Mouse (Mus musculus): ENCODE results near the gene 1700092M07Rik.
"Not testable (repeated sequence)": the region's sequence is repeated elsewhere in the genome, so short reads cannot be mapped to it uniquely, and the experiment has no call there.

Gene 1700092M07Rik

DNA sequence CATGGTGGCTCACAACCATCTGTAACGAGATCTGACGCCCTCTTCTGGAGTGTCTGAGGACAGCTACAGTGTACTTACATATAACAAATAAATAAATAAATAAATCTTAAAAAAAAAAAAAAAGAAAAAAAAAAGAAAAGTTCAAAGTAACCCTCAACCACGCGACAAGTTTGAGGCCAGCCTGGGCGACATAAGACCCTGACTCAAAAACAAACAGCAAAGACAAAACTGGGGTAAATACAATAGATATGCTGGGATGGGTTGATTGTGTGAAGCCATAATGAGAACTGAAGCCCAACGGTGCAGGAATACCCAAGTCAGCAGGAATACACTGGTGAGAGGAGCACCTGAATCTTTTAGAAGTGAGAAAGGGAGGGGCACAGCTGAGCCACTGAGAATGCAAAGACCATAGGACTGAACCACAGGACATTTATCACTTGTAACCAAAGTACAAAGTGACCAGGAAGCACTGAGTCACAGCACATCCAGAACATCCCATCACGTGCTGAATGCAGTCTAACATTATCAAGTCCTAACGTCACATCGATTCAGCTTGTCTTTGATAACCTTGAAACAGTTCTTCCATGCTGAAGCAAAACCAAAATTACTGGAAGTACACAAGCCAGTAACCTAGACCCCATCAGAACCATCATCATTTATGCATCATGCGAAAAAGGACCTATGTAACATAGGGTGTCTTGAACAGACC lies 23.6 kb upstream of the 1700092M07Rik start:
- DNase-seq (ENCODE audit: low spot score in 2 of 2): no peak

DNA sequence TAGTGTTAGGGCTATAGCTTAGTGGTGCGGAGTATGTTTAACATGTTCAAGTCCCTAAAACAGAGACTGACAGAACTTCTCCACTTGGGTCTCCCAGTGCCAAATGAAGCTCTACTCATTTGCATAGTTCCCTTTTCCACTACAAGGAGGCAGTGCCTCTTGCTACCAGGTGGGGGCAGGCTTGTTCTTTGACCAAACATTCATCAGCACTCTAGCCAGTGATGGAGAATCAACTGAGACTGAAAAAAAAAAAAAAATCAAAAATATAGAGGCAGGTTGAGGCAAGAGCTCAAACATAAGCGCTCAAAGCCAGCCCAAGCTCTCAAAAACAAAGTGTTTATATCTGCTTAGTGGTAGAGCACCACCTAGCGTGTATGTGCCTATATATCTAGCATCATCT lies 22.2 kb upstream of the 1700092M07Rik start:
- DNase-seq (ENCODE audit: low spot score in 2 of 2): no peak

DNA sequence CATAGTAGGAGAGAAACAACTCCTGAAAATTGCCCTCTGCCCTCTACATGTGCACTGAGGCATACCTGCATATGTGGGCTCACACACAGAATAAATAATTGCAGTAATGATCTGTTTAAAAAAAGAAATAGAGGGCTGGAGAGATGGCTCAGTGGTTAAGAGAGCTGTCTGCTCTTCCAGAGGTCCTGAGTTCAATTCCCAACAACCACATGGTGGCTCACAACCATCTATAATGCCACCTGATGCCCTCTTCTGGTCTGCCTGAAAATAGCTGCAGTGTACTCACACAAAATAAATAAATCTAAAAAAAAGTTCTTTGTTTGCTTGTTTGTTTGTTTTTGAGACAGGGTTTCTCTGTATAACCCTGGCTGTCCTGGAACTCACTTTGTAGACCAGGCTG lies 21.5 kb upstream of the 1700092M07Rik start:
- not testable (repeated sequence) for DNase-seq (ENCODE audit: low spot score in 2 of 2)

DNA sequence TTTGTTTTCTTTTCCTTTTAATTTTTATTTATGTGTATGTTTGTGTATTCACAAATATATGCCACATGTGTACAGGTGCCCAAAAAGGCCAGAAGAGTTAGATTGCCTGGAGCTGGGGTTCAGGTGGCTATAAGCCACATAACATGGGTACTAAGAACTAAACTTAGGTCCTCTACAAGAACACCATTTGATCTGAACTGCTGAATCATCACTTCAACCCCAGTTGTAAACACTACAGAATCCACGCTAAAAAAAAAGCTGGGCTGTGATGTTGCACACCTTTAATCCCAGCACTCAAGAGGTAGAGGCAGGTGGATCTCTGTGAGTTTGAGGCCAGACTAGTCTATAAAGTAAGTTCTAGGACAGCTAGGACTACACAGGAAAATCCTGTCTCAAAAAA lies 19.1 kb upstream of the 1700092M07Rik start:
- DNase-seq (ENCODE audit: low spot score in 2 of 2): no peak

DNA sequence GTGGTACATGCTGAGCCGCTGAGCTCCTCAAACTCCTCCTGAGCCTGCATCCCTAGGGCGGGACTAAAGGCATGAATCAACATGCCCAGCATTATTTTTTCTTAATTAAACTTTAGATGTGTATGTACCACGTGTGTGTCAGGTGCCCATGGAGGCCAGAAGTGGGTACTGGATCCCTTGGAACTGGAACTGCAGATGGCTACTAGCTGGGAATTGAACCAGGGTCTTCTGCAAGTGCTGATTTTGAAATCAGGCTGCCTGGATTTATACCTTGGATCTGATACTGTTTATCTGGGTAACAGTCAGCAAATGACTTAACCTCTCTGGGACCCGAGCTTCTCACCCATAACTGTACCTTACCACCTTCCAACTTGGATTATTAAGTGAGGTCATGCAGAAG lies 18.5 kb upstream of the 1700092M07Rik start:
- no peak for DNase-seq (ENCODE audit: low spot score in 2 of 2)

DNA sequence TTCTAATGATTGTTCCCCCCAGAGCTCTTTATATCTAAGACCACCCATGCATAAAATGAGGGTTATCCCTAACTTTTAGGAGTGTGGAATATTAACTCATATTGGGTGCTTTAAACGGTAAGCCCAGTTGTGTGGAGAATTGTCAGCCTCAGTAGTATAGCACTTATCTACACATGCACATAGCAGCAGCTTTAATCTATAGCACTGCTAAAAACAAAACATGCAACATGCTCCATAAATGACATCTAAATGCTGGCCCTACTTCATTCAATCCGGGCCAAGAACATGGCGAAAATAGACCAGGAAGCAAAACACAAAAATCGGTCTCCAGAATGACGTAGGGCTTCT lies 18.0 kb upstream of the 1700092M07Rik start:
- no peak for DNase-seq (ENCODE audit: low spot score in 2 of 2)

DNA sequence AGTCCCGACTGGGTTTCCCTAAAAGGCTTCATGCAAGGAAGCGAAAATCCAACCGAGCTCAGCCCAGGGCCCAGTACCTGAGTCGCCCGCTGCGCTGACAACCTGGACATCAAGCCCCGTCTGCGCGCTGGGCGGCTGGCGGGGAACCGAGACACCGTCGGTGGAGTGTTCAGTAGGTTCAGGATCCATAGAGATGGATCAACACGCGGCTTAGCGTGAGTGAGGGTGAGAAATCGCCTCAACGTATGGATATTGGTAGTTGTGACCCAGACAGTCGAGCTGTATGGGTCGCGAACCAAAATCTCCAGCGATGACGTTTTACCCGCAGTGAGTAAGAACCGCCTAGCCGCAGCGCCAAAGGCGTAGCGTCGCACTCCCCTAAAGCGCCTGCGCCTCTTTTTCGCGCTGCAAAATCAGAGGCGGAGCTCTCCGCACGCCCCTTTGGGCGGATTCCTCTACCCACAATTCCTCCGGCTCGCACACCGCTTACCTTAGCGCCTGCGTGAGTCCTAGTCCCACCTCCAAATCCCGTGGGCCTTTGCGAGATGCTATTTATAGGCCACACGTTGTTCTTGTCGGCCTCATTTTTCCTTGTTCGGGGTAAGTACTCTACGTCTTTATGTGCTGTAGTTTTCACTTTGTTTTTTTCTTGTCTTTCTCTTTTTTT lies 17.5 kb upstream of the 1700092M07Rik start, which contains the start of gene Slc3a2:
Slc3a2 (minus strand) TSS at position 463 of the 667 bp plus-strand sequence.
- DNase-seq (ENCODE audit: low spot score in 2 of 2): peak; percentile 95 to 96

DNA sequence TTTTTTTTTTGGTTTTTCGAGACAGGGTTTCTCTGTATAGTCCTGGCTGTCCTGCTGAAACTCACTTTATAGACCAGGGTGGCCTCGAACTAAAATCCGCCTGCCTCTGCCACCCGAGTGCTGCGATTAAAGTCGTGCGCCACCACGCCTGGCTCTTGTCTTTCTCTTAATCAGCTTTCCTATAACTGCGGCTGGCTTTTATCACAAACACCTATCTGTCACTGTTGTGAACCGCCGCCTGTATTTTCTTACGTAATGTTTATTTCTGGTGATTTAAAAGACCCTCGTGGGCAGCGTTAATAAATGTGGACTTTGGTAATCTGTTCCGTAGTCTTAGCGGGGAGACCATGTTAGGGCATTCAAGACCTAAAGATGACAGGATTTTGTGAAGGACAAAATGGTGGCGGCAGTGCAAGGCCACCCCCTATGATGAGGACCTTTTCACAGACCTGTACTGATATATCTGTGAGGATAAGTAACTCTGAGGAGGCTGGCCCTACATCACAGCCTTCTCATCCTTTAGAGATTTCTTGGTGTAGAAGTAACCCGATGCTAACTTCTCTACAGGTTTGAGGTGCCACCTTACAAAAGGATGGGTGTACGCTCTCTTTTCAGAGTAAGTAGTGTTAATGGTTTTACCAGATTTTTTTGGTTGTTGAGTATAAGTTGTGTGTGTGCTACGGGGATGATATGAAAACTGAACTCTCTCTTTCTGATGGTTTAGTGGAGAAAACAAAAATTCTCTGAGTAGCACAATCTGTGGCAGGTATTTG lies 16.8 kb upstream of the 1700092M07Rik start:
- DNase-seq (ENCODE audit: low spot score in 2 of 2): no peak

DNA sequence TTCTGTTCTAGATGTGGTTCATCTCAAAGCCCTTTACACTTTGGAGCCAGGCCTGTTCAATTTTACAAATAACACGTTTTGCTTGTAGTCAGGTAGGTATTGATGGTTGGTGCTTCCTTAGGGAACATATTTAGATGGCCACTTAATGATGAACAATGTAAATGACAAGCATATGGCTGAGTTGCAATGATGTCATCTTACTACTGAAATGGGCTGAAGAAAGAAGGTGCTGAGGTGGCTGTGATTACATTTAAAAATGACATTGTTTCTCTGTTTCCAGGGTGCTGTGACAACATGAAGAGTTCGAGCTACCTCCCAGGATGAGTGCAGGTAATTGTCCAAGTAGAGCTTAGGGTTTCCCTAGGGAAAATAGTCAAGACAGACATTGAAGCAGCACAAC lies 16.1 kb upstream of the 1700092M07Rik start:
- DNase-seq (ENCODE audit: low spot score in 2 of 2): no peak

DNA sequence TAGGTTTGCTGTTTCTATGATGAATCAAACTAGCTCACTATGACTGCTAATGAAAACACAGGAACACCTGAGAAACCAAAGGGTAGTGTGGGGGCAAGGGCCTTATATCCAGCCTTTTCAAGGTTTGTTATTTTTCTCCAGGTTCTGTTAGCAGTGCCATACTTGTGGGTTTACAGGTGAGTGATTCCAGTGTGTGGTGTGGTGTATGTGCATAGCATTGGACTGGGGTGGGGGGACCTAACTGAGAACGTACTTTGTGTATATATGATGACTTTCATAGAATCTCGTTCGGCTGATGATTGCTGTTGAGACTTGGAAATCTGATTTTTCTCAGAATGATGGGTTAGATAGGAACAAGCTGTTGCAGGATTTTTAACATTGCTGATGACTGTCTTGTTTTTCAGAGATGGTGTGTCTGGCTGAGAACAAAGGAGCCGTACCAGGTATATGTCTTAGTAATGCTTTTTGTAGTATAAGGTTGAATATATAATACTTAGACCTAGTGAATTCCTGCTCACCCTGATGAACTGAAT lies 15.4 kb upstream of the 1700092M07Rik start:
- no peak for DNase-seq (ENCODE audit: low spot score in 2 of 2)

DNA sequence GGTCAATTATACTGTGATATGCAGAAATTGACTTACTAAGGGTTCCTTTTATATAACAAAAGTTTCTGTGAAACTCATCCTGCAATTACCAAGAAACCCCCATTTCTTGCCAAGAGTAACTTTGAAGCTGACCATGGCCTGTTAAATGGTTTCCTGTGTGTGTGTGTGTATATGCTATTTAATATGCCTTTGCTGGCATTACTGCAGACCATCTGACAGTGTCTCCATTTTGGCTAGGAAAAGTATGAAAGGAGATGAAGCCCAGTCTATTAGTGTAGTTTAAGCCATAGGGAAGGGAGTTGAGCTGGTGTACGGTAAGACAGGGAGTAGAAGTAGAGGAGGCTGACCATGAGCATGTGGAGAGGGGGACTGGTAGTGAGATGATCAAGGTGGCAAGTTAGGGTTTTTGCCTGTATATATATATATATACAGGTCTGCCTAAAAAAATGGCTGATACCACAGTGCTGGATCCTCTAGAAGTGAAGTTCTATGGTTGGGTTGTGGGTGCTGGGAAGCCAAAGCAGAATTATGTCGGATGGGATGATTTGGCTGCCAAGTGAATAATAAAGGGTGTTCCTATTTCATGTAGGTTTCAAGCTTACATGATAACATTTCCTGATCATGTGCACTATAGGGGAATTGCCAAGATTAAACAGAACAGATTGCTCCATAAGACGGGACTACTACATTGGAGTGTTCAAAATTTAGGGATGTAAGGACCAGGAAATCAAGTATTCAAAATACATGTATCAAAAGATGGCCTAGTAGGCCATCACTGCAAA lies 13.7 kb upstream of the 1700092M07Rik start:
- DNase-seq (ENCODE audit: low spot score in 2 of 2): no peak

DNA sequence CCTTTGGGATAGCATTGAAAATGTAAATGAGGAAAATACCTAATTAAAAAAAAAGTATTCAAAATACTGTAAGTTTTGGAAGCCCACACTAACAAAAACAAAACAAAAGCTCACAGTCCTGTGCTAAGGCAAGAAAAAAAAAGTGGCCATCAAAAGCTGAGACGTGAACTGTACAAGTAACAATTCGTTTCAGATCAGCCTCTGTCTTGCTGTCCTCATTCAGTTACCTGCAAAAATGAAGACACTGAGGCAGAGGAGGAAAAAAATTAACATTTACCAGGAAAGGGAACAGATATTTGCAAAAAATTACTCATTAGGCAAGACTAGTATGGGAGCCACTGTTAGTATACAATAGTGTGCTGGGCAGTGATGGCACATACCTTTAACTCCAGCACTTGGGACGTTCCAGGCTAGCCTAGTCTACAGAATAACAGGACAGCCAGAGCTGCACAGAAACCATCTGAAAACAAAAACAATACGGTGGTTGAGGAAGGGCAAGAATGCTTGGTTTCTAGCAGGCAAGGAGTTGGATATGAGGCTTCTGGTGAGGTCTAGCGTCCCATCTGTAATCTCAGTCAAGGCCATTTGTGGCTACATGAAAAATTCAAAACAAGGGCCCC lies 12.9 kb upstream of the 1700092M07Rik start:
- DNase-seq (ENCODE audit: low spot score in 2 of 2): no peak

DNA sequence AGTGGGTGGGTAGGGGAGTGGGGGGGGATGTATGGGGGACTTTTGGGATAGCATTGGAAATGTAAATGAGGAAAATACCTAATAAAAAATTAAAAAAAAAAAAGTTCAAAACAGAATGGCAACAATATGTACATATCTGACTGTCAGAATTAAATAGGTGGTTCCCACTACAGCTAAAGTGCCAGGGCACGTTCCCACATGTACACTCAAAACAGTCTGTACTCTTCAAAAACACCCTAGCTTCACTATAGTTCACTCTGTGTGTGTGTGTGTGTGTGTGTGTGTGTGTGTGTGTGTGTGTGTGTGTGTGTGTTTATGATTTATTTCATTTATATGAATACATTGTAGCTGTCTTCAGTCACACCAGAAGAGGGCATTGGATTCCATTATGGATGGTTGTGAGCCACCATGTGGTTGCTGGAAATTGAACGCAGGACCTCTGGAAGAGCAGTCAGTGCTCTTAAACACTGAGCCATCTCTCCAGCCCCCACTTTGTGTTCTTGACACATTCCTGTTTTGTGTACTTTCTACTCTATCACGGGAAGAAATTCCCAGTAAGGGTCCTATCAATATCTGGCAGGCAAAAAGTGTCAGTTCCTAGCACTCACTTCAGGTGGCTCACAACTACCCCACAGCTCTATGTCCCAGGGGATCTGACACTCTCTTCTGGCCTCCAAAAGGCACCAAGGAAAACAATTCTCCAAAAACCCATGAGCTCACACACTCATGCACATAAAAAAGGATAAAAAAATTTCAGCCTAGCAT lies 12.0 kb upstream of the 1700092M07Rik start:
- DNase-seq (ENCODE audit: low spot score in 2 of 2): not testable (repeated sequence)

DNA sequence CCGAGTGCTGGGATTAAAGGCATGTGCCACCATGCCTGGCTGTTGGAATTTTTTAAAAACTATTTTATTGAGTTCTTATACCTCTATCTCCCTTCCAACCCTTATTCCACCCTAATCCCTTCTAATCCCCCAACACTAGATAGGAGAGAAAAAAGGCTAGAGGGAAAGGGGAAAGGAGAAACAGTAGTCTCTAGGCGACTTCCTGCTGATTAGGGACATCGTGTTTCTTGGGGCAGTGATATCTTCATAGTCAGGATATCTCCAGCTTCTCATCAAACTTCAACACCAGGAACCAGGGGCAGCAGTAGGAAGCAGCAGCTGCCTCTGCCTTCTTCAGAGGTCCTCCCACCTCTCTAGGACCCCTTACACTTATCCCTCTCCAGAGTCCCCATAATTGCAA lies 6.2 kb upstream of the 1700092M07Rik start:
- no peak for DNase-seq (ENCODE audit: low spot score in 2 of 2)

DNA sequence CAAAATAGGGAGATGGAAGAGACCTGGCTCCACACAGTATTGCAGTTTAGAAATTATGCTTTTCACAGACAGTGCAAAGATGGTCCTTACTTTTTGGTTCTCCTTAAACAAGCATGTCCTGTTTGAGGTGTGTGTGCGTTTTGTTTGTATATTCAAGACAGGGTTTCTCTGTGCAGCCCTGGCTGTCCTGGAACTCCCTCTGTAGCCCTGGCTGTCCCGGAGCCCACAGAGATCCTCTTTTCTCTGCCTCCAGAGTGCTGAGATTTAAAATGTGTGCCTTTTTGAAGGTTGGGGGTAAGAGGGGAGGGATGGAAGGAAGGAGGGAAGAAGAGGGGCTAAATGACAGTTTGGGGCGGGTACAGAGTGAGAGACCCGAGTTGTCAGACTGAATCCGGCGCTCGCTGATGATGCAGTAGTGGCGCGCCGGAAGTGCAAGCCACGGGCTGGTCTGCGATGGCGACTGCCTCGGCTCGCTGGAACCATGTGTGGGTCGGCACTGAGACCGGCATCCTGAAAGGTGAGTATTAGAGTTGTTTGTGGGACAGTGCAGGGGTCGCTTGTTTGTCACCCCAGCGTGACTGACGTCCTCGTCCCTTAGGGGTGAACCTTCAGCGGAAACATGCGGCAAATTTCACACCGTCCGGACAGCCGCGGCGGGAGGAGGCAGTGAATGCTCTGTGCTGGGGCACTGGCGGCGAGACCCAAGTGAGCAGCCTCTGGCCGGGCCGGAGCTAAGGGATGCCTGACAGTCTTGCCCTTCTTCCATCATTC lies 4.9 kb upstream of the 1700092M07Rik start, which contains the start of gene Wdr74:
Wdr74 (plus strand) TSS at position 439 of the 771 bp plus-strand sequence.
- DNase-seq (ENCODE audit: low spot score in 2 of 2): peak; percentile 85 to 94

DNA sequence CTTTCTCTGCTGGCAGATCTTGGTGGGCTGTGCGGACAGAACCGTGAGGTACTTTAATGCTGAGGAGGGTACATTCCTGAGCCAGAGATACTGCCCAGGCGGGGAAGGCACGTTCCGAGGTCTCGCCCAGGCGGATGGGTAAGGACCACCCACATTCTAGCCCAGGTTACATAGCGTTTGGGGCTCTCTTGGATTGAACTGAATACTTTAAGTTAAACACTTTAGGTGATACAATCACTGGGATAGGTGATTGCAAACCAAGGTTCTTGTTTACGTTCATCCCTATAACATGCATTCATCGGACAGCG lies 4.4 kb upstream of the 1700092M07Rik start:
- DNase-seq (ENCODE audit: low spot score in 2 of 2): no peak

DNA sequence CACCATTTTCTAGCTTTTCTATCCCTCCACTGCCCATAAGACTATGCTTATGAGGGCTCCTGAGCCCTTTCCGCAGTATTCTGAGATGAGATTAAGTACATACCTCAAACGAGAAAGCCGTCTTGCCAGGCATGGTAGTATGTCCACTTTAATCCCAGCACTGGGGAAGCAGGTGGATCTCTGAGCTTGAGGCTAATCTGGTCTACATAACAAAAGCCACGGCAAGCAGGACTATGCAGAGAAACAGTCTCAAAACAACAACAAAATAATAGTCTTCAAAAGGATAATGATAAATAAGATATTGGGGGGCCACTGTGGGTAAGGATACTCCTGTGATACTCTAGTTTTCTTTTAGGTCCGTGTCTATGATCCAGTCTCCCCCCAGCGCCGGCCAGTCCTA lies 1.6 kb upstream of the 1700092M07Rik start:
- DNase-seq (ENCODE audit: low spot score in 2 of 2): no peak

DNA sequence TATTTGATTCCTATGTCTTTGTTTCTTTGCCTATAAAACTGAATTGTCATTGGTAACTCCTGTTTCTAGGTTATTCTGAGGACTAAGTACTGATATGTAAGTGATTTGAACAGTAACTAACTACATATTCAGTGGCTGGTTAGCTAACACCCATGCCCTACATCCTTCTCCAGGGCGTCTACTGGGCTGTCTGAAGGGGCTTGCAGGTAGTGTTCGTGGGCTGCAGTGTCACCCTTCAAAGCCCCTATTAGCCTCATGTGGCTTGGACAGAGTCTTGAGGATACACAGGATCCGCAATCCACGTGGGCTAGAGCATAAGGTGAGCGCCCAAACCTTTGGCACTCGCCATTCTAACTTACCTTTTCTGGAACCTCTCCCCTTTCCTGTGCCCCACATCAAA lies 872 bp upstream of the 1700092M07Rik start:
- no peak for DNase-seq (ENCODE audit: low spot score in 2 of 2)

DNA sequence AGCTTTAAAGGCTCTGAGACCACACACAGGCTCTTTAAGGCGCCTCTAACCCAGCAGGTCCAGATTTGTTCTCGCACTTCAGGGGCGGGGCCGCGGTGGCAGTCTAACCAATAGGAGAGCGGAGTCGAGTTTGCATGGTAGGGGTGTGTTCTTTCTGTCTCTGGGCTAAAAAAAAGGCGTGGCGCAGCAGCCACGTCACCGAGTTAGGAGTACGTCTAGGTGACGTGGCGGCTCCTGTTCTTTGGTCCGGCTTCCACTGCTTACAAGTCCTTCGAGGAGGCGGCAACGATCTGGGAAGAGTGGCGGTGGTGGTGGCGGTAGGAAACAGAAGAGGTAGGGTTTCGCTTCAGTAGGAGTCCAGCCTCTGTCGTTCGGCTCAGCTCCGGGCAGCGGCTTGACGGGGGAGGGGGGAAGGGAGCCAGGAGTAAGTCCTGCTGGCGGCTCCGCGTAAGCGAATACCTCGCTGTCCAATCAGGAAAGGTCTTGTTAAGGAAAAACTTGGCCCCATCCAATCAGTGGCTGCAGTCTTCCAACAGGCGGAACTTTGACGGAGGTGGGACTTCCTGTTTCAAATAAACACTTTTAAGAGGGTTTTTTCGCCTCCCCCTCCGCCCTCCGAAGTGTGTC lies 838 bp downstream of the 1700092M07Rik start, which contains the start of gene Stx5a:
Stx5a (plus strand) TSS at position 171 of the 627 bp plus-strand sequence.
- peak; percentile 94 to 95 for DNase-seq (ENCODE audit: low spot score in 2 of 2)
